Mouse (Mus musculus) limb, embryonic 13.5 days (tissue): ENCODE measurements at regions not wholly inside any gene's neighbourhood (a gene's known extent, or its start where the extent isn't known, plus 50 kb on each side); places are given as distances from the start of the nearest gene placed in this dataset.

ENCODE experiments used
- ATAC-seq: fragments of 200-750 bp; cut with Nextera tagmentation; 2 replicates; pipeline ENCODE4 v1.8.0; 2017; ENCODE audit warnings: low read depth, moderate number of reproducible peaks, moderate TSS enrichment; ENCODE audit not compliant: low FRiP score
- H3K27ac ChIP-seq: fragments of 300-500 bp; sonication (generic); 2 replicates; pipeline ENCODE4 v1.5.1; 2015; ENCODE audit warnings: inconsistent platforms, mild to moderate bottlenecking, moderate library complexity
- H3K27me3 ChIP-seq: fragments of 300-500 bp; sonication (generic); 2 replicates; pipeline ENCODE4 v1.6.1; 2015; ENCODE audit warnings: mild to moderate bottlenecking, inconsistent platforms
- H3K36me3 ChIP-seq: fragments of 300-500 bp; sonication (generic); 2 replicates; pipeline ENCODE4 v1.6.1; 2015; ENCODE audit warnings: inconsistent platforms, mild to moderate bottlenecking, moderate library complexity
- H3K4me1 ChIP-seq: fragments of 300-500 bp; sonication (generic); 2 replicates; pipeline ENCODE4 v1.6.1; 2015; ENCODE audit warnings: inconsistent platforms
- H3K4me2 ChIP-seq: fragments of 300-500 bp; sonication (generic); replicated peaks from 2 replicates; pipeline ENCODE4 v1.6.1; 2015; ENCODE audit warnings: inconsistent platforms, mild to moderate bottlenecking, moderate library complexity
- H3K4me3 ChIP-seq: fragments of 300-500 bp; sonication (generic); 2 replicates; pipeline ENCODE4 v1.5.1; 2015; ENCODE audit warnings: moderate library complexity, mild to moderate bottlenecking, inconsistent platforms
- H3K9ac ChIP-seq: fragments of 300-500 bp; sonication (generic); 2 replicates; pipeline ENCODE4 v1.6.1; 2015; ENCODE audit warnings: mild to moderate bottlenecking, inconsistent platforms
- H3K9me3 ChIP-seq: fragments of 300-500 bp; sonication (generic); 2 replicates; pipeline ENCODE4 v1.6.1; 2016; ENCODE audit warnings: inconsistent platforms
- WGBS: fragments of 180-500 bp; shearing (Covaris S2); methylation state at CpG from one replicate; pipeline ENCODE4 v1.1.7; 2015; 5-methylcytosine and 5-hydroxymethylcytosine counted together

GRCm38 (mm10) chr10:26434586-26434985, 58.8 kb upstream of the L3mbtl3 start:
- H3K9me3 ChIP-seq: no peaks in the 10 kb centered on the region
- H3K27ac ChIP-seq: no peak overlapping the region
- no peak overlapping the region for H3K9ac ChIP-seq
- no peak for ATAC-seq
- H3K27me3 ChIP-seq: no peaks in the 10 kb centered on the region
- no peak overlapping the region for H3K4me2 ChIP-seq
- H3K4me1 ChIP-seq: no peaks in the 10 kb centered on the region
- 88% methylated on average over 11 of the region's 11 CpGs for WGBS
- H3K36me3 ChIP-seq: no peaks in the 10 kb centered on the region
- no peak overlapping the region for H3K4me3 ChIP-seq

- H3K27me3 ChIP-seq: no peaks in the 10 kb centered on the region
- H3K4me1 ChIP-seq: no peaks in the 10 kb centered on the region
- H3K4me3 ChIP-seq: no peak overlapping the region
- H3K9ac ChIP-seq: no peak overlapping the region
- no peak overlapping the region for H3K27ac ChIP-seq
- no peaks in the 10 kb centered on the region for H3K9me3 ChIP-seq
- 92% methylated on average over 1 of the region's 1 CpGs for WGBS
- H3K36me3 ChIP-seq: no peaks in the 10 kb centered on the region
- no peak for ATAC-seq
- no peak overlapping the region for H3K4me2 ChIP-seq
Observed at GRCm38 (mm10) chr10:26440720-26441119, 64.9 kb upstream of the L3mbtl3 start.

- Histone ChIP-seq H3K9me3 (no peaks in the 10 kb centered on the region), H3K9ac (no peak overlapping the region), H3K36me3 (no peaks in the 10 kb centered on the region), H3K27me3 (no peaks in the 10 kb centered on the region), H3K4me1 (0 out of 2 replicates have a peak, but pooled peaks cover 3% of the 10 kb centered on the region), H3K4me3 (no peak overlapping the region), H3K27ac (no peak overlapping the region), H3K4me2 (no peak overlapping the region)
- WGBS: 38% methylated on average over 4 of the region's 4 CpGs
- peak; percentile 51; the same call in 1 of the 2 replicates for ATAC-seq
Observed at GRCm38 (mm10) chr10:26484311-26484710, 108.5 kb upstream of the L3mbtl3 start.

GRCm38 (mm10) chr10:26491351-26491750, 115.6 kb upstream of the L3mbtl3 start:
- WGBS: 86% methylated on average over 5 of the region's 5 CpGs

GRCm38 (mm10) chr10:26492146-26492545, 116.4 kb upstream of the L3mbtl3 start:
- no peak overlapping the region for H3K9ac ChIP-seq
- H3K4me3 ChIP-seq: no peak overlapping the region
- no peaks in the 10 kb centered on the region for H3K9me3 ChIP-seq
- H3K4me2 ChIP-seq: peak overlapping the region; percentile 26; the same call in 1 of the 2 replicates
- no peak overlapping the region for H3K27ac ChIP-seq
- H3K4me1 ChIP-seq: no peaks in the 10 kb centered on the region
- 23% methylated on average over 11 of the region's 11 CpGs for WGBS
- no peaks in the 10 kb centered on the region for H3K36me3 ChIP-seq
- no peaks in the 10 kb centered on the region for H3K27me3 ChIP-seq
- ATAC-seq: no peak

More at GRCm38 (mm10) chr10:26491351-26491750, 115.6 kb upstream of the L3mbtl3 start:
- no peak overlapping the region for H3K9ac ChIP-seq
- no peaks in the 10 kb centered on the region for H3K27me3 ChIP-seq
- H3K4me2 ChIP-seq: no peak overlapping the region
- H3K27ac ChIP-seq: no peak overlapping the region
- H3K36me3 ChIP-seq: no peaks in the 10 kb centered on the region
- H3K4me1 ChIP-seq: no peaks in the 10 kb centered on the region
- ATAC-seq: no peak
- no peaks in the 10 kb centered on the region for H3K9me3 ChIP-seq
- H3K4me3 ChIP-seq: no peak overlapping the region

GRCm38 (mm10) chr10:26492856-26493484, 117.2 kb upstream of the L3mbtl3 start:
- 80% methylated on average over 13 of the region's 13 CpGs for WGBS
- Histone ChIP-seq H3K36me3 (no peaks in the 10 kb centered on the region), H3K9ac (no peak overlapping the region), H3K9me3 (no peaks in the 10 kb centered on the region), H3K4me2 (no peak overlapping the region), H3K27me3 (no peaks in the 10 kb centered on the region), H3K27ac (no peak overlapping the region), H3K4me1 (no peaks in the 10 kb centered on the region), H3K4me3 (no peak overlapping the region)
- ATAC-seq: no peak

GRCm38 (mm10) chr10:26493801-26494200, 118.0 kb upstream of the L3mbtl3 start:
- ATAC-seq: no peak
- Histone ChIP-seq H3K4me3 (no peak overlapping the region), H3K27me3 (no peaks in the 10 kb centered on the region), H3K4me2 (no peak overlapping the region), H3K9me3 (no peaks in the 10 kb centered on the region), H3K9ac (no peak overlapping the region), H3K27ac (no peak overlapping the region), H3K4me1 (no peaks in the 10 kb centered on the region), H3K36me3 (no peaks in the 10 kb centered on the region)
- WGBS: 84% methylated on average over 2 of the region's 2 CpGs

GRCm38 (mm10) chr10:26494380-26494781, 118.6 kb upstream of the L3mbtl3 start:
- Histone ChIP-seq H3K4me2 (no peak overlapping the region), H3K27ac (no peak overlapping the region), H3K9ac (no peak overlapping the region), H3K9me3 (peaks cover 2% of the 10 kb centered on the region; the same call in 1 of the 2 replicates), H3K27me3 (no peaks in the 10 kb centered on the region), H3K36me3 (no peaks in the 10 kb centered on the region), H3K4me1 (no peaks in the 10 kb centered on the region), H3K4me3 (no peak overlapping the region)
- WGBS: 63% methylated on average over 9 of the region's 9 CpGs
- ATAC-seq: no peak

GRCm38 (mm10) chr10:26500265-26500935, 124.6 kb upstream of the L3mbtl3 start:
- Histone ChIP-seq H3K9me3 (peaks cover 10% of the 10 kb centered on the region), H3K4me3 (no peak overlapping the region), H3K27me3 (no peaks in the 10 kb centered on the region), H3K4me2 (no peak overlapping the region), H3K4me1 (peaks cover 3% of the 10 kb centered on the region; the same call in 1 of the 2 replicates), H3K36me3 (no peaks in the 10 kb centered on the region), H3K9ac (no peak overlapping the region), H3K27ac (no peak overlapping the region)
- 67% methylated on average over 12 of the region's 12 CpGs for WGBS
- ATAC-seq: no peak

GRCm38 (mm10) chr10:26520879-26521278, 145.1 kb upstream of the L3mbtl3 start:
- H3K4me3 ChIP-seq: no peak overlapping the region
- no peaks in the 10 kb centered on the region for H3K36me3 ChIP-seq
- 59% methylated on average over 6 of the region's 6 CpGs for WGBS
- no peak overlapping the region for H3K27ac ChIP-seq
- H3K9ac ChIP-seq: no peak overlapping the region
- no peak for ATAC-seq
- no peaks in the 10 kb centered on the region for H3K9me3 ChIP-seq
- no peaks in the 10 kb centered on the region for H3K4me1 ChIP-seq
- H3K27me3 ChIP-seq: no peaks in the 10 kb centered on the region
- H3K4me2 ChIP-seq: no peak overlapping the region

- Histone ChIP-seq H3K4me3 (no peak overlapping the region), H3K9ac (no peak overlapping the region), H3K36me3 (no peaks in the 10 kb centered on the region), H3K27me3 (no peaks in the 10 kb centered on the region), H3K4me1 (no peaks in the 10 kb centered on the region), H3K27ac (no peak overlapping the region), H3K9me3 (no peaks in the 10 kb centered on the region), H3K4me2 (no peak overlapping the region)
- no peak for ATAC-seq
- WGBS: 59% methylated on average over 4 of the region's 4 CpGs
Observed at GRCm38 (mm10) chr10:26525848-26526546, 150.2 kb upstream of the L3mbtl3 start.

- ATAC-seq: no peak
- H3K4me2 ChIP-seq: no peak overlapping the region
- H3K27me3 ChIP-seq: no peaks in the 10 kb centered on the region
- H3K9me3 ChIP-seq: no peaks in the 10 kb centered on the region
- H3K27ac ChIP-seq: no peak overlapping the region
- H3K4me1 ChIP-seq: no peaks in the 10 kb centered on the region
- H3K9ac ChIP-seq: no peak overlapping the region
- H3K36me3 ChIP-seq: no peaks in the 10 kb centered on the region
- no peak overlapping the region for H3K4me3 ChIP-seq
Observed at GRCm38 (mm10) chr10:26540189-26540588, 164.4 kb upstream of the L3mbtl3 start.
